Mouse (Mus musculus): ENCODE measurements around the gene Nfib. TPM values are rescaled to one million over a fixed set of nuclear protein-coding genes. Genes with fewer than 3 reads are reported as not detected.

Nfib gene
- polyA plus RNA-seq, 1 experiment = 44.3 TPM

GRCm38 (mm10) chr4:82519935-82520334 is 185.6 kb downstream of the Nfib start:
- TF ChIP-seq POLR2A (IDR thresholded peaks at IDR 0.05; ENCODE audit: borderline replicate concordance, insufficient read depth, low read length) = no peak
- no peak for TF ChIP-seq CTCF (IDR thresholded peaks at IDR 0.05; ENCODE audit: borderline replicate concordance, insufficient read depth, low read depth, low read length)
- DNase-seq = peak; percentile 29 to 48

GRCm38 (mm10) chr4:82518132-82518531 is 187.4 kb downstream of the Nfib start:
- Histone ChIP-seq H3K4me3 (replicated peaks; ENCODE audit: insufficient read depth, low read depth, low read length) (peak overlapping the region; percentile 58), H3K27ac (ENCODE audit: insufficient read depth, low read length) (peak overlapping the region; percentile 99; the same call in 1 of the 2 replicates), H3K4me1 (ENCODE audit: control insufficient read depth, insufficient read depth, low read length) (peaks cover 12% of the 10 kb centered on the region; the same call in 1 of the 2 replicates), H3K27me3 (ENCODE audit: control insufficient read depth, insufficient read depth, low read length) (no peaks in the 10 kb centered on the region)
- peak; percentile 39 to 51 for DNase-seq
- TF ChIP-seq POLR2A (IDR thresholded peaks at IDR 0.05; ENCODE audit: borderline replicate concordance, insufficient read depth, low read length) = no peak
- TF ChIP-seq CTCF (IDR thresholded peaks at IDR 0.05; ENCODE audit: borderline replicate concordance, insufficient read depth, low read depth, low read length) = no peak
- WGBS = 21% methylated on average over 1 of the region's 1 CpGs

More at GRCm38 (mm10) chr4:82519935-82520334, 185.6 kb downstream of the Nfib start:
- H3K4me1 ChIP-seq (ENCODE audit: control insufficient read depth, insufficient read depth, low read length) = peaks cover 12% of the 10 kb centered on the region; the same call in 1 of the 2 replicates
- no peaks in the 10 kb centered on the region for H3K27me3 ChIP-seq (ENCODE audit: control insufficient read depth, insufficient read depth, low read length)
- H3K4me3 ChIP-seq (replicated peaks; ENCODE audit: insufficient read depth, low read depth, low read length) = no peak overlapping the region
- no peak overlapping the region for H3K27ac ChIP-seq (ENCODE audit: insufficient read depth, low read length)
- WGBS = 64% methylated on average over 4 of the region's 4 CpGs

DNA sequence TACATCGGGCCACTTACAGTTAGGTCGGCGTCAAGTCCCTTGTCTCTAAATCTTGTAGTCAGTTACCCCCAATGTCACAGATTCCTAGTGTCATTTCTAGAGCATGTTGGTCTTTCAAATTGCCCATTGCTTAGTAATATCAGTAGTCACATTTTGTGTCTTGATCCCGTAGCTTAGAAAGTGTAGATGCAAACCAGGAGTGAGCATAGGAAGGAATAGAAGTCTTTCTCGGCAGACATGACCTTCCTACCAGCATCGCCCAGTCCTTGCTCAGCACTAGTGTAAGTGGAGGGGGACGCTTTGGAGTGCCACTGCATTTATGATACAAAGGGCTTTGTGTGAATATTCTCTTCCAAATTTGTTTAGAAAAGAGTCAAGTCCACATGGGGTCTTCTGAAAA is 188.2 kb downstream of the Nfib start:
- H3K27ac ChIP-seq (ENCODE audit: insufficient read depth, low read length) = peak overlapping the region; percentile 99
- H3K4me1 ChIP-seq (ENCODE audit: control insufficient read depth, insufficient read depth, low read length) = peaks cover 12% of the 10 kb centered on the region; the same call in 1 of the 2 replicates
- 6% methylated on average over 7 of the region's 7 CpGs for WGBS
- no peak for TF ChIP-seq POLR2A (IDR thresholded peaks at IDR 0.05; ENCODE audit: borderline replicate concordance, insufficient read depth, low read length)
- TF ChIP-seq CTCF (IDR thresholded peaks at IDR 0.05; ENCODE audit: borderline replicate concordance, insufficient read depth, low read depth, low read length) = no peak
- H3K27me3 ChIP-seq (ENCODE audit: control insufficient read depth, insufficient read depth, low read length) = no peaks in the 10 kb centered on the region
- H3K4me3 ChIP-seq (replicated peaks; ENCODE audit: insufficient read depth, low read depth, low read length) = peak overlapping the region; percentile 58
- peak; percentile 60 to 66 for DNase-seq

- TF ChIP-seq POLR2A (IDR thresholded peaks at IDR 0.05; ENCODE audit: borderline replicate concordance, insufficient read depth, low read length) = no peak
- TF ChIP-seq CTCF (IDR thresholded peaks at IDR 0.05; ENCODE audit: borderline replicate concordance, insufficient read depth, low read depth, low read length) = no peak
- Histone ChIP-seq H3K4me1 (ENCODE audit: control insufficient read depth, insufficient read depth, low read length) (peaks cover 12% of the 10 kb centered on the region; the same call in 1 of the 2 replicates), H3K27me3 (ENCODE audit: control insufficient read depth, insufficient read depth, low read length) (no peaks in the 10 kb centered on the region), H3K4me3 (replicated peaks; ENCODE audit: insufficient read depth, low read depth, low read length) (peak overlapping the region; percentile 19), H3K27ac (ENCODE audit: insufficient read depth, low read length) (peak overlapping the region; percentile 97)
- 16% methylated on average over 6 of the region's 6 CpGs for WGBS
- DNase-seq = peak; percentile 60 to 63
Measured at GRCm38 (mm10) chr4:82516211-82516795, 189.2 kb downstream of the Nfib start.

GRCm38 (mm10) chr4:82514921-82515320 is 190.6 kb downstream of the Nfib start:
- Histone ChIP-seq H3K4me1 (ENCODE audit: control insufficient read depth, insufficient read depth, low read length) (peaks cover 7% of the 10 kb centered on the region; the same call in 1 of the 2 replicates), H3K4me3 (replicated peaks; ENCODE audit: insufficient read depth, low read depth, low read length) (peak overlapping the region; percentile 26), H3K27ac (ENCODE audit: insufficient read depth, low read length) (peak overlapping the region; percentile 35; the same call in 1 of the 2 replicates), H3K27me3 (ENCODE audit: control insufficient read depth, insufficient read depth, low read length) (no peaks in the 10 kb centered on the region)
- WGBS = 11% methylated on average over 8 of the region's 8 CpGs
- DNase-seq = peak in 1 of 2 experiments; percentile 46
- TF ChIP-seq CTCF (IDR thresholded peaks at IDR 0.05; ENCODE audit: borderline replicate concordance, insufficient read depth, low read depth, low read length) (no peak), POLR2A (IDR thresholded peaks at IDR 0.05; ENCODE audit: borderline replicate concordance, insufficient read depth, low read length) (no peak)

- no peak overlapping the region for H3K4me3 ChIP-seq (replicated peaks; ENCODE audit: insufficient read depth, low read depth, low read length)
- peak overlapping the region; percentile 35; the same call in 1 of the 2 replicates for H3K27ac ChIP-seq (ENCODE audit: insufficient read depth, low read length)
- no peaks in the 10 kb centered on the region for H3K27me3 ChIP-seq (ENCODE audit: control insufficient read depth, insufficient read depth, low read length)
- DNase-seq = peak; percentile 53 to 55
- TF ChIP-seq POLR2A (IDR thresholded peaks at IDR 0.05; ENCODE audit: borderline replicate concordance, insufficient read depth, low read length) = no peak
- no peak for TF ChIP-seq CTCF (IDR thresholded peaks at IDR 0.05; ENCODE audit: borderline replicate concordance, insufficient read depth, low read depth, low read length)
- H3K4me1 ChIP-seq (ENCODE audit: control insufficient read depth, insufficient read depth, low read length) = peaks cover 6% of the 10 kb centered on the region; the same call in 1 of the 2 replicates
- WGBS = 13% methylated on average over 1 of the region's 1 CpGs
Measured at GRCm38 (mm10) chr4:82514373-82514772, 191.2 kb downstream of the Nfib start.

- WGBS = 1% methylated on average over 14 of the region's 14 CpGs
- TF ChIP-seq POLR2A (IDR thresholded peaks at IDR 0.05; ENCODE audit: borderline replicate concordance, insufficient read depth, low read length) (no peak), CTCF (IDR thresholded peaks at IDR 0.05; ENCODE audit: borderline replicate concordance, insufficient read depth, low read depth, low read length) (no peak)
- Histone ChIP-seq H3K4me3 (replicated peaks; ENCODE audit: insufficient read depth, low read depth, low read length) (peak overlapping the region; percentile 85), H3K27me3 (ENCODE audit: control insufficient read depth, insufficient read depth, low read length) (no peaks in the 10 kb centered on the region), H3K4me1 (ENCODE audit: control insufficient read depth, insufficient read depth, low read length) (peaks cover 9% of the 10 kb centered on the region; the same call in 1 of the 2 replicates), H3K27ac (ENCODE audit: insufficient read depth, low read length) (peak overlapping the region; percentile 91)
- DNase-seq = no peak
Measured at GRCm38 (mm10) chr4:82513426-82513750, 192.2 kb downstream of the Nfib start.
